Mouse (Mus musculus): ENCODE results near the gene Ptprm. TPM values are rescaled to one million over a fixed set of nuclear protein-coding genes. Genes with fewer than 3 reads are reported as not detected.

Gene Ptprm
- total RNA-seq, 1 experiment from 2014 or later = not detected

GRCm38 (mm10) chr17:67178686-67179265, 175.5 kb downstream of the Ptprm start:
- ATAC-seq (ENCODE audit: extremely low read depth, insufficient number of reproducible peaks, low FRiP score, poor library complexity, severe bottlenecking) = no peak

GRCm38 (mm10) chr17:67175836-67176235, 178.4 kb downstream of the Ptprm start:
- no peak for ATAC-seq (ENCODE audit: extremely low read depth, insufficient number of reproducible peaks, low FRiP score, poor library complexity, severe bottlenecking)

- ATAC-seq (ENCODE audit: extremely low read depth, insufficient number of reproducible peaks, low FRiP score, poor library complexity, severe bottlenecking) = no peak
Measured at GRCm38 (mm10) chr17:67171353-67171752, 182.9 kb downstream of the Ptprm start.

- ATAC-seq (ENCODE audit: extremely low read depth, insufficient number of reproducible peaks, low FRiP score, poor library complexity, severe bottlenecking) = no peak
Measured at GRCm38 (mm10) chr17:67170696-67171095, 183.6 kb downstream of the Ptprm start.

GRCm38 (mm10) chr17:67165876-67166275, 188.4 kb downstream of the Ptprm start:
- no peak for ATAC-seq (ENCODE audit: extremely low read depth, insufficient number of reproducible peaks, low FRiP score, poor library complexity, severe bottlenecking)

GRCm38 (mm10) chr17:67159611-67160010, 194.6 kb downstream of the Ptprm start:
- ATAC-seq (ENCODE audit: extremely low read depth, insufficient number of reproducible peaks, low FRiP score, poor library complexity, severe bottlenecking) = no peak

GRCm38 (mm10) chr17:67157089-67157752, 197.0 kb downstream of the Ptprm start:
- no peak for ATAC-seq (ENCODE audit: extremely low read depth, insufficient number of reproducible peaks, low FRiP score, poor library complexity, severe bottlenecking)

GRCm38 (mm10) chr17:67152218-67152617, 202.0 kb downstream of the Ptprm start:
- no peak for ATAC-seq (ENCODE audit: extremely low read depth, insufficient number of reproducible peaks, low FRiP score, poor library complexity, severe bottlenecking)

GRCm38 (mm10) chr17:67150441-67150840, 203.8 kb downstream of the Ptprm start:
- no peak for ATAC-seq (ENCODE audit: extremely low read depth, insufficient number of reproducible peaks, low FRiP score, poor library complexity, severe bottlenecking)

- ATAC-seq (ENCODE audit: extremely low read depth, insufficient number of reproducible peaks, low FRiP score, poor library complexity, severe bottlenecking) = no peak
Measured at GRCm38 (mm10) chr17:67142183-67142756, 212.0 kb downstream of the Ptprm start.

- no peak for ATAC-seq (ENCODE audit: extremely low read depth, insufficient number of reproducible peaks, low FRiP score, poor library complexity, severe bottlenecking)
Measured at GRCm38 (mm10) chr17:67140502-67140901, 213.8 kb downstream of the Ptprm start.

- no peak for ATAC-seq (ENCODE audit: extremely low read depth, insufficient number of reproducible peaks, low FRiP score, poor library complexity, severe bottlenecking)
Measured at GRCm38 (mm10) chr17:67138981-67139380, 215.3 kb downstream of the Ptprm start.

- no peak for ATAC-seq (ENCODE audit: extremely low read depth, insufficient number of reproducible peaks, low FRiP score, poor library complexity, severe bottlenecking)
Measured at GRCm38 (mm10) chr17:67136876-67137275, 217.4 kb downstream of the Ptprm start.

- no peak for ATAC-seq (ENCODE audit: extremely low read depth, insufficient number of reproducible peaks, low FRiP score, poor library complexity, severe bottlenecking)
Measured at GRCm38 (mm10) chr17:67136421-67136820, 217.8 kb downstream of the Ptprm start.

- ATAC-seq (ENCODE audit: extremely low read depth, insufficient number of reproducible peaks, low FRiP score, poor library complexity, severe bottlenecking) = no peak
Measured at GRCm38 (mm10) chr17:67134235-67134634, 220.0 kb downstream of the Ptprm start.

- ATAC-seq (ENCODE audit: extremely low read depth, insufficient number of reproducible peaks, low FRiP score, poor library complexity, severe bottlenecking) = no peak
Measured at GRCm38 (mm10) chr17:67133440-67134103, 220.7 kb downstream of the Ptprm start.

GRCm38 (mm10) chr17:67133026-67133425, 221.2 kb downstream of the Ptprm start:
- no peak for ATAC-seq (ENCODE audit: extremely low read depth, insufficient number of reproducible peaks, low FRiP score, poor library complexity, severe bottlenecking)

GRCm38 (mm10) chr17:67127530-67127929, 226.7 kb downstream of the Ptprm start:
- no peak for ATAC-seq (ENCODE audit: extremely low read depth, insufficient number of reproducible peaks, low FRiP score, poor library complexity, severe bottlenecking)

- ATAC-seq (ENCODE audit: extremely low read depth, insufficient number of reproducible peaks, low FRiP score, poor library complexity, severe bottlenecking) = no peak
Measured at GRCm38 (mm10) chr17:67125596-67125995, 228.7 kb downstream of the Ptprm start.

GRCm38 (mm10) chr17:67124294-67124693, 230.0 kb downstream of the Ptprm start:
- no peak for ATAC-seq (ENCODE audit: extremely low read depth, insufficient number of reproducible peaks, low FRiP score, poor library complexity, severe bottlenecking)
